Mouse (Mus musculus) MEL-GATA-1-ER (cell line): ENCODE measurements around the gene Pi4kb.

Source experiments
- DNase-seq: peaks from one replicate; pipeline ENCODE4 v3.0.0-alpha.2; 2012; ENCODE audit warnings: low read depth; ENCODE audit errors: extremely low read depth

Gene Pi4kb

DNA sequence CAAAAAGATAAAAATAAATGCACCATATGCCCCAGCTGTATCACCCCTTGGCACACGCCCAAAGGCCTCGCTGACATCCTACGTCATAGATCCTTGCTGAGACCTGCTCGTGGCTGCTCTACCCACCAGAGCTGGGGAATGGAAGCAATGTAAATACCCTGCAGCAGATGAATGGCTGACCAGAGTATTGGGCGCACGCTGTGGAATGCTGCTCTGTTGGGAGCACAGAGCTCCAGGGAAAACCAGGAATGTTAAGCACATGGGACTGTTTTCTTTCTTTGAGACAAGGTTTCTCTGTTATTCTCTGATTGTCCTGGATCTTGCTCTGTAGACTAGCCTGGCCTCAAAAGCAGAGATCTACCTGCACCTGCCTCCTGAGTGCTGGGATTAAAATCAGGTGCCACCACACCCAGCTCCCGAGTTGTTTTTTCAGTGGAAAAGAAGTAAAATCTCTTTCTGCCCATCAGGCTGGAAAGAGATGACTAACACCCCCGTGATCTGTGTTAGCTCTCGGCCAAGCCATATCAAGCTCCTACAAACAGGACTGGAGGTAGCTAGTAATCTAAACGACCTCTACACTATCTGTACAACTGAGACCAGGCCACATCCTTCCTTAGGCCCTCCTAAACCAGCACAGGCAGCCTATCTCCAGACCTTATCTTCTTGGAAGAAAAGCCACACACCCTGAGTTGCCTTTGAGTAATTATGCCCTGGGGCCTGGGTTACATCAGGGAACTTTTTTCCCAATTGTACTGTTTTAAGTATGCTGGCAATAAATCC, 80.1 kb downstream of the Pi4kb start:
- peak; percentile 95 for DNase-seq

DNA sequence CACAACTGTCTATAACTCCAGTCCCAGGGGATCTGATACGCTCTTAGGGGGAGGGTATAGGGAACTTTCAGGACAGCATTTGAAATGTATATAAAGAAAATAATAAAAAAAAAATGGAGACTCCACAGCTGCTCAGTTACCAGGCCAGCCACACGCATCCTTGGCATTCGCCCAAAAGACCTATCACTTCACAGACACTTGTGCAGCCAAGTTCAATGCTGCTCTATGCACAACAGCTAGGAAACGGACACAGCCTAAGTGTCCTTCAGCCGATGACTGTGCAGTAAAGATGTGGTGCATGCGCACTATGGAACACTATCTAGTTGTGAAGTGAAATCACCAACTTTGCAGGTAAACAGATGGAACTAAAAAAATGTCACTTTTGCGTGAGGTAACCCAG, 81.7 kb downstream of the Pi4kb start:
- DNase-seq: peak; percentile 97
